Mouse (Mus musculus) right cerebral cortex, postnatal 14 days (tissue): ENCODE measurements around the gene Trim9.

Experiments used
- DNase-seq: peaks from one replicate; pipeline ENCODE4 v3.0.0; 2022

Gene Trim9

GRCm38 (mm10) chr12:70347202-70347841, at the start of gene Trim9:
Gene Trim9 (minus strand): TSS chr12:70347614.
- peak; percentile 97 for DNase-seq

GRCm38 (mm10) chr12:70395061-70395460, 47.6 kb upstream of the Trim9 start:
- no peak for DNase-seq

GRCm38 (mm10) chr12:70391236-70391635, 43.8 kb upstream of the Trim9 start:
- no peak for DNase-seq

GRCm38 (mm10) chr12:70374976-70375375, 27.6 kb upstream of the Trim9 start:
- DNase-seq: no peak

- no peak for DNase-seq
Observed at GRCm38 (mm10) chr12:70372874-70373273, 25.5 kb upstream of the Trim9 start.

GRCm38 (mm10) chr12:70369348-70369747, 21.9 kb upstream of the Trim9 start:
- no peak for DNase-seq

- DNase-seq: peak; percentile 44
Observed at GRCm38 (mm10) chr12:70368820-70369219, 21.4 kb upstream of the Trim9 start.

GRCm38 (mm10) chr12:70367326-70368248, 20.2 kb upstream of the Trim9 start:
- DNase-seq: peak; percentile 75

- no peak for DNase-seq
Observed at GRCm38 (mm10) chr12:70363016-70363415, 15.6 kb upstream of the Trim9 start.

GRCm38 (mm10) chr12:70360276-70360675, 12.9 kb upstream of the Trim9 start:
- no peak for DNase-seq

- DNase-seq: no peak
Observed at GRCm38 (mm10) chr12:70359443-70359842, 12.0 kb upstream of the Trim9 start.

- DNase-seq: no peak
Observed at GRCm38 (mm10) chr12:70354926-70355325, 7.5 kb upstream of the Trim9 start.

GRCm38 (mm10) chr12:70350490-70350889, 3.1 kb upstream of the Trim9 start:
- no peak for DNase-seq

- no peak for DNase-seq
Observed at GRCm38 (mm10) chr12:70349788-70350187, 2.4 kb upstream of the Trim9 start.

- no peak for DNase-seq
Observed at GRCm38 (mm10) chr12:70348026-70348425, 612 bp upstream of the Trim9 start.

- DNase-seq: peak; percentile 76
Observed at GRCm38 (mm10) chr12:70346139-70347026, 1.0 kb downstream of the Trim9 start.

- peak; percentile 64 for DNase-seq
Observed at GRCm38 (mm10) chr12:70345531-70346138, 1.8 kb downstream of the Trim9 start.

- DNase-seq: no peak
Observed at GRCm38 (mm10) chr12:70335176-70335575, 12.2 kb downstream of the Trim9 start.

GRCm38 (mm10) chr12:70333253-70333805, 14.1 kb downstream of the Trim9 start:
- no peak for DNase-seq

- DNase-seq: no peak
Observed at GRCm38 (mm10) chr12:70329059-70329458, 18.4 kb downstream of the Trim9 start.

GRCm38 (mm10) chr12:70326956-70327355, 20.5 kb downstream of the Trim9 start:
- no peak for DNase-seq

GRCm38 (mm10) chr12:70326393-70326792, 21.0 kb downstream of the Trim9 start:
- no peak for DNase-seq
